Mouse (Mus musculus): ENCODE data around the gene Washc2.

DNA sequence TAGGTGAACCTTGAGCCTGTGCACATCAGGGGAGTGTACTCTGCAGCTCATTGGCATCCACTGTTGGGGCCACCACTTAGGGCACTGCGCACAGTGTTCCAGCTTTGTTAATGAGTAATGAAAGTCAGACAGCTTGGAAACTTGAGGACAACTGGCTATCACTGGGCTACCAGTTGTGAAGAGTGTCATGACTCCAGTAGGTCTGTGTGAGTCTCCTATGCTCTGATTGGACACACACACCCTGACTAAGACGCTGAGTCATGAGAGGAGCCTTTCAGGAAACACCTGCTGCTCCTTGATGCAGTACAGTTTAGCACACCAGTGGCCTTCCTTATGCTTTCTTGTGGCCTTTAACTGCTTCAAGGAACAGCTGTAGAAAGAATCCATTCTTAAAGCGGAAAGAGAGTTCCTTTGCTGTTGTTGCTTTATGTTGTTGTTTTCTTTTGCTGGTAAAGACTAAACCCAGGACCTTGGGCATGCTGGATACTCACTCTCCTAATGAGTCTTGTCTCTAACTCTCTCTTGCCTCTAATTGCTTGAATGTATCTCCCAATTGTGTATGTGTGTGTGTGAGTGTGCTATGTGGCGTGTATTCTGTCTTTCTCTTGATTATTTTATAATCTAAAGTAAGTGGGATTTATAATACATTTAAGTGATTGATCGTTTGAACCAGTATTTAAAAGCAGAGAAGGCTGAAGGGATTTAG lies 79.2 kb downstream of the Washc2 start:
- no peak for TF ChIP-seq CTCF (IDR thresholded peaks at IDR 0.05; ENCODE audit: extremely low read depth, insufficient read depth, low read length)
- TF ChIP-seq POLR2A (IDR thresholded peaks at IDR 0.05; ENCODE audit: extremely low read depth, insufficient read depth, low read length) = no peak
